Mouse (Mus musculus): ENCODE data around the gene Gak.
A peak's percentile ranks its signal among the peaks of the same experiment; 100 is the strongest.

Gak gene

GRCm38 (mm10) chr5:108599923-108600322 lies 29.6 kb downstream of the Gak start:
- DNase-seq (ENCODE audit: low spot score), result no peak

- DNase-seq (ENCODE audit: low spot score), result no peak
Observed at GRCm38 (mm10) chr5:108581361-108581891, 48.1 kb downstream of the Gak start.

GRCm38 (mm10) chr5:108573054-108573453 lies 56.5 kb downstream of the Gak start:
- DNase-seq (ENCODE audit: low spot score), result no peak

GRCm38 (mm10) chr5:108570991-108571390 lies 58.6 kb downstream of the Gak start:
- no peak for DNase-seq (ENCODE audit: low spot score)

GRCm38 (mm10) chr5:108567104-108567503 lies 62.5 kb downstream of the Gak start:
- no peak for DNase-seq (ENCODE audit: low spot score)

GRCm38 (mm10) chr5:108566523-108566922 lies 63.0 kb downstream of the Gak start:
- DNase-seq (ENCODE audit: low spot score), result no peak

GRCm38 (mm10) chr5:108565381-108565780 lies 64.2 kb downstream of the Gak start:
- no peak for DNase-seq (ENCODE audit: low spot score)

GRCm38 (mm10) chr5:108564346-108564745 lies 65.2 kb downstream of the Gak start:
- DNase-seq (ENCODE audit: low spot score), result no peak

GRCm38 (mm10) chr5:108562483-108562882 lies 67.1 kb downstream of the Gak start:
- no peak for DNase-seq (ENCODE audit: low spot score)

GRCm38 (mm10) chr5:108556986-108557385 lies 72.6 kb downstream of the Gak start:
- DNase-seq (ENCODE audit: low spot score), result no peak

GRCm38 (mm10) chr5:108554041-108554440 lies 75.5 kb downstream of the Gak start:
- no peak for DNase-seq (ENCODE audit: low spot score)

GRCm38 (mm10) chr5:108550207-108550594 lies 79.4 kb downstream of the Gak start:
- no peak for DNase-seq (ENCODE audit: low spot score)

GRCm38 (mm10) chr5:108549489-108550206 lies 79.9 kb downstream of the Gak start, which contains the start of gene Cplx1:
TSS of gene Cplx1 (minus strand) at chr5:108550024.
- DNase-seq (ENCODE audit: low spot score), result peak; percentile 35

- no peak for DNase-seq (ENCODE audit: low spot score)
Observed at GRCm38 (mm10) chr5:108549137-108549488, 80.4 kb downstream of the Gak start.

- DNase-seq (ENCODE audit: low spot score), result no peak
Observed at GRCm38 (mm10) chr5:108547636-108548035, 81.9 kb downstream of the Gak start.

- DNase-seq (ENCODE audit: low spot score), result no peak
Observed at GRCm38 (mm10) chr5:108543516-108544291, 85.9 kb downstream of the Gak start.

GRCm38 (mm10) chr5:108534188-108534587 lies 95.4 kb downstream of the Gak start:
- no peak for DNase-seq (ENCODE audit: low spot score)

- no peak for DNase-seq (ENCODE audit: low spot score)
Observed at GRCm38 (mm10) chr5:108522597-108522996, 107.0 kb downstream of the Gak start.

GRCm38 (mm10) chr5:108521896-108522295 lies 107.7 kb downstream of the Gak start:
- no peak for DNase-seq (ENCODE audit: low spot score)

- no peak for DNase-seq (ENCODE audit: low spot score)
Observed at GRCm38 (mm10) chr5:108521016-108521415, 108.5 kb downstream of the Gak start.

- DNase-seq (ENCODE audit: low spot score), result no peak
Observed at GRCm38 (mm10) chr5:108520153-108520552, 109.4 kb downstream of the Gak start.
